Mouse (Mus musculus): Measurements from ENCODE around the gene Asap2. TPM values are rescaled to one million over a fixed set of nuclear protein-coding genes. Genes with fewer than 3 reads are reported as not detected.

Asap2 gene
- polyA plus RNA-seq, 1 experiment from 2014 or later: 13.4 TPM

GRCm38 (mm10) chr12:21260494-21261256 is 270.4 kb downstream of the Asap2 start:
- Histone ChIP-seq H3K9ac (replicated peaks; ENCODE audit: low read depth, low read length) (no peak overlapping the region), H3K4me3 (replicated peaks; ENCODE audit: low read length) (no peak overlapping the region), H3K27ac (ENCODE audit: low read length) (no peak overlapping the region), H3K9me3 (ENCODE audit: control insufficient read depth, low read length) (no peaks in the 10 kb centered on the region), H3K36me3 (ENCODE audit: control insufficient read depth, insufficient read depth) (peaks cover 20% of the 10 kb centered on the region), H3K4me1 (replicated peaks; ENCODE audit: control insufficient read depth, insufficient read depth, low read length) (no peaks in the 10 kb centered on the region), H3K27me3 (replicated peaks; ENCODE audit: control insufficient read depth, insufficient read depth, low read length) (no peaks in the 10 kb centered on the region), H3K4me2 (ENCODE audit: low read length) (no peak overlapping the region)
- no peak for ATAC-seq
- 95% methylated on average over 6 of the region's 6 CpGs for WGBS

GRCm38 (mm10) chr12:21261521-21261920 is 271.3 kb downstream of the Asap2 start:
- Histone ChIP-seq H3K36me3 (ENCODE audit: control insufficient read depth, insufficient read depth) (peaks cover 18% of the 10 kb centered on the region), H3K27me3 (replicated peaks; ENCODE audit: control insufficient read depth, insufficient read depth, low read length) (no peaks in the 10 kb centered on the region), H3K9me3 (ENCODE audit: control insufficient read depth, low read length) (no peaks in the 10 kb centered on the region), H3K9ac (replicated peaks; ENCODE audit: low read depth, low read length) (no peak overlapping the region), H3K27ac (ENCODE audit: low read length) (no peak overlapping the region), H3K4me2 (ENCODE audit: low read length) (no peak overlapping the region), H3K4me3 (replicated peaks; ENCODE audit: low read length) (no peak overlapping the region), H3K4me1 (replicated peaks; ENCODE audit: control insufficient read depth, insufficient read depth, low read length) (no peaks in the 10 kb centered on the region)
- ATAC-seq: no peak
- 85% methylated on average over 4 of the region's 4 CpGs for WGBS

- Histone ChIP-seq H3K4me2 (ENCODE audit: low read length) (no peak overlapping the region), H3K4me3 (replicated peaks; ENCODE audit: low read length) (no peak overlapping the region), H3K36me3 (ENCODE audit: control insufficient read depth, insufficient read depth) (peaks cover 15% of the 10 kb centered on the region), H3K27me3 (replicated peaks; ENCODE audit: control insufficient read depth, insufficient read depth, low read length) (no peaks in the 10 kb centered on the region), H3K9me3 (ENCODE audit: control insufficient read depth, low read length) (no peaks in the 10 kb centered on the region), H3K4me1 (replicated peaks; ENCODE audit: control insufficient read depth, insufficient read depth, low read length) (no peaks in the 10 kb centered on the region), H3K9ac (replicated peaks; ENCODE audit: low read depth, low read length) (no peak overlapping the region), H3K27ac (ENCODE audit: low read length) (no peak overlapping the region)
- ATAC-seq: no peak
- 96% methylated on average over 5 of the region's 5 CpGs for whole genome bisulfite sequencing
Observed at GRCm38 (mm10) chr12:21263256-21263655, 273.0 kb downstream of the Asap2 start.

- no peaks in the 10 kb centered on the region for H3K4me1 ChIP-seq (replicated peaks; ENCODE audit: control insufficient read depth, insufficient read depth, low read length)
- no peaks in the 10 kb centered on the region for H3K27me3 ChIP-seq (replicated peaks; ENCODE audit: control insufficient read depth, insufficient read depth, low read length)
- ATAC-seq: no peak
- peaks cover 16% of the 10 kb centered on the region for H3K36me3 ChIP-seq (ENCODE audit: control insufficient read depth, insufficient read depth)
- H3K9ac ChIP-seq (replicated peaks; ENCODE audit: low read depth, low read length): no peak overlapping the region
- no peaks in the 10 kb centered on the region for H3K9me3 ChIP-seq (ENCODE audit: control insufficient read depth, low read length)
- no peak overlapping the region for H3K27ac ChIP-seq (ENCODE audit: low read length)
- H3K4me2 ChIP-seq (ENCODE audit: low read length): no peak overlapping the region
- WGBS: 91% methylated on average over 5 of the region's 5 CpGs
- no peak overlapping the region for H3K4me3 ChIP-seq (replicated peaks; ENCODE audit: low read length)
Observed at GRCm38 (mm10) chr12:21264241-21264640, 274.0 kb downstream of the Asap2 start.

- H3K4me2 ChIP-seq (ENCODE audit: low read length): no peak overlapping the region
Observed at GRCm38 (mm10) chr12:21264970-21265369, 274.7 kb downstream of the Asap2 start.

GRCm38 (mm10) chr12:21265501-21265900 is 275.2 kb downstream of the Asap2 start:
- no peak overlapping the region for H3K4me2 ChIP-seq (ENCODE audit: low read length)
- peaks cover 11% of the 10 kb centered on the region for H3K36me3 ChIP-seq (ENCODE audit: control insufficient read depth, insufficient read depth)
- ATAC-seq: no peak
- no peaks in the 10 kb centered on the region for H3K4me1 ChIP-seq (replicated peaks; ENCODE audit: control insufficient read depth, insufficient read depth, low read length)
- H3K9ac ChIP-seq (replicated peaks; ENCODE audit: low read depth, low read length): no peak overlapping the region
- WGBS: 90% methylated on average over 4 of the region's 4 CpGs
- H3K9me3 ChIP-seq (ENCODE audit: control insufficient read depth, low read length): no peaks in the 10 kb centered on the region
- no peak overlapping the region for H3K27ac ChIP-seq (ENCODE audit: low read length)
- no peak overlapping the region for H3K4me3 ChIP-seq (replicated peaks; ENCODE audit: low read length)
- H3K27me3 ChIP-seq (replicated peaks; ENCODE audit: control insufficient read depth, insufficient read depth, low read length): no peaks in the 10 kb centered on the region

More at GRCm38 (mm10) chr12:21264970-21265369, 274.7 kb downstream of the Asap2 start:
- no peaks in the 10 kb centered on the region for H3K4me1 ChIP-seq (replicated peaks; ENCODE audit: control insufficient read depth, insufficient read depth, low read length)
- no peak overlapping the region for H3K9ac ChIP-seq (replicated peaks; ENCODE audit: low read depth, low read length)
- H3K9me3 ChIP-seq (ENCODE audit: control insufficient read depth, low read length): no peaks in the 10 kb centered on the region
- no peak overlapping the region for H3K4me3 ChIP-seq (replicated peaks; ENCODE audit: low read length)
- H3K27ac ChIP-seq (ENCODE audit: low read length): no peak overlapping the region
- ATAC-seq: no peak
- peaks cover 13% of the 10 kb centered on the region for H3K36me3 ChIP-seq (ENCODE audit: control insufficient read depth, insufficient read depth)
- 86% methylated on average over 3 of the region's 3 CpGs for WGBS
- no peaks in the 10 kb centered on the region for H3K27me3 ChIP-seq (replicated peaks; ENCODE audit: control insufficient read depth, insufficient read depth, low read length)

- H3K27ac ChIP-seq (ENCODE audit: low read length): no peak overlapping the region
Observed at GRCm38 (mm10) chr12:21265946-21266783, 275.9 kb downstream of the Asap2 start.

GRCm38 (mm10) chr12:21266784-21267098 is 276.5 kb downstream of the Asap2 start:
- Histone ChIP-seq H3K27ac (ENCODE audit: low read length) (no peak overlapping the region), H3K9ac (replicated peaks; ENCODE audit: low read depth, low read length) (no peak overlapping the region), H3K27me3 (replicated peaks; ENCODE audit: control insufficient read depth, insufficient read depth, low read length) (no peaks in the 10 kb centered on the region), H3K4me1 (replicated peaks; ENCODE audit: control insufficient read depth, insufficient read depth, low read length) (no peaks in the 10 kb centered on the region), H3K4me3 (replicated peaks; ENCODE audit: low read length) (no peak overlapping the region), H3K36me3 (ENCODE audit: control insufficient read depth, insufficient read depth) (peaks cover 14% of the 10 kb centered on the region), H3K4me2 (ENCODE audit: low read length) (no peak overlapping the region), H3K9me3 (ENCODE audit: control insufficient read depth, low read length) (no peaks in the 10 kb centered on the region)
- ATAC-seq: no peak; the same call in 1 of the 2 replicates
- 87% methylated on average over 2 of the region's 2 CpGs for WGBS

More at GRCm38 (mm10) chr12:21265946-21266783, 275.9 kb downstream of the Asap2 start:
- ATAC-seq: peak; percentile 90
- Histone ChIP-seq H3K4me1 (replicated peaks; ENCODE audit: control insufficient read depth, insufficient read depth, low read length) (no peaks in the 10 kb centered on the region), H3K9ac (replicated peaks; ENCODE audit: low read depth, low read length) (no peak overlapping the region), H3K27me3 (replicated peaks; ENCODE audit: control insufficient read depth, insufficient read depth, low read length) (no peaks in the 10 kb centered on the region), H3K4me3 (replicated peaks; ENCODE audit: low read length) (no peak overlapping the region), H3K4me2 (ENCODE audit: low read length) (no peak overlapping the region), H3K9me3 (ENCODE audit: control insufficient read depth, low read length) (no peaks in the 10 kb centered on the region), H3K36me3 (ENCODE audit: control insufficient read depth, insufficient read depth) (peaks cover 13% of the 10 kb centered on the region)
- 76% methylated on average over 14 of the region's 14 CpGs for WGBS

- Histone ChIP-seq H3K4me3 (replicated peaks; ENCODE audit: low read length) (no peak overlapping the region), H3K36me3 (ENCODE audit: control insufficient read depth, insufficient read depth) (peaks cover 12% of the 10 kb centered on the region), H3K27ac (ENCODE audit: low read length) (no peak overlapping the region), H3K4me2 (ENCODE audit: low read length) (no peak overlapping the region), H3K9me3 (ENCODE audit: control insufficient read depth, low read length) (no peaks in the 10 kb centered on the region), H3K9ac (replicated peaks; ENCODE audit: low read depth, low read length) (no peak overlapping the region), H3K4me1 (replicated peaks; ENCODE audit: control insufficient read depth, insufficient read depth, low read length) (no peaks in the 10 kb centered on the region), H3K27me3 (replicated peaks; ENCODE audit: control insufficient read depth, insufficient read depth, low read length) (no peaks in the 10 kb centered on the region)
- 91% methylated on average over 8 of the region's 8 CpGs for WGBS
- no peak for ATAC-seq
Observed at GRCm38 (mm10) chr12:21268083-21268616, 277.9 kb downstream of the Asap2 start.
